Mouse (Mus musculus): Measurements from ENCODE around the gene Fam92b. TPM values are rescaled to one million over a fixed set of nuclear protein-coding genes. Genes with fewer than 3 reads are reported as not detected.
A peak's percentile ranks its signal among the peaks of the same experiment; 100 is the strongest.

Fam92b gene
- total and polyA plus RNA-seq, 3 experiments, result 1.0 TPM; not detected in 2

GRCm38 (mm10) chr8:120211345-120211744, 34.1 kb upstream of the Fam92b start:
- WGBS, result 26% methylated on average over 4 of the region's 4 CpGs
- intact Hi-C loops (cut with DNase I), result loop anchor here (2.0 kb wide), 1 partner anchor 29 kb away; no protein-coding TSS in a partner anchor
- Histone ChIP-seq H3K4me1 (ENCODE audit: control insufficient read depth, insufficient read depth, low read length) (peaks cover 5% of the 10 kb centered on the region), H3K27ac (no peak overlapping the region), H3K79me2 (replicated peaks; ENCODE audit: control insufficient read depth, insufficient read depth, low read length) (no peaks in the 10 kb centered on the region), H3K4me3 (no peak overlapping the region), H3K9ac (ENCODE audit: low read depth, low read length) (no peak overlapping the region), H3K27me3 (ENCODE audit: control insufficient read depth, insufficient read depth, low read length) (no peaks in the 10 kb centered on the region), H3K36me3 (ENCODE audit: control insufficient read depth, insufficient read depth, low read length) (no peaks in the 10 kb centered on the region)
- TF ChIP-seq CTCF (IDR thresholded peaks at IDR 0.05) (peak; percentile 46), EP300 (IDR thresholded peaks at IDR 0.05; ENCODE audit: insufficient read depth, low read depth, low read length) (no peak), POLR2A (IDR thresholded peaks at IDR 0.05; ENCODE audit: insufficient read depth, low read depth, low read length) (no peak)
- no peak for DNase-seq

DNA sequence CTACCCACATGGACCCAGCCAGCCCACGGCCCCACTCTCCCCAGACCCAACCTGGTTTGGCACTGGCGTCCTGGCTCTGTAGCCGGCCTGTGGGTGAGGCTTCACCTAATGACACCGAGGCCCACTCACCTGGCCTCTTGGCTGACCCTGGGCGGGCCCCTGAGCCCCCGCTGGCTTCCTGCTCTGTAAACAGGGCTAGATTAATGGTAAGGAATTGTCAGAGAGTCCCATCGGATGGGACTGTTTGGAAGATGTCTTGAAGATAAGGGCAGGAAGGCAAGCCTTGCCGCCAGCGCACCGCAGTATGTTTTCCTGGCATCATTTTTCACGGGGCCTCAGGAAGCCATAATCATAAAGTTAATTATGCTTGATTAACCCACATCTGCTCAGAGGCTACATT, 30.8 kb upstream of the Fam92b start:
- Histone ChIP-seq H3K27ac (no peak overlapping the region), H3K27me3 (ENCODE audit: control insufficient read depth, insufficient read depth, low read length) (no peaks in the 10 kb centered on the region), H3K4me1 (ENCODE audit: control insufficient read depth, insufficient read depth, low read length) (peaks cover 6% of the 10 kb centered on the region), H3K9ac (ENCODE audit: low read depth, low read length) (no peak overlapping the region), H3K79me2 (replicated peaks; ENCODE audit: control insufficient read depth, insufficient read depth, low read length) (no peaks in the 10 kb centered on the region), H3K4me3 (no peak overlapping the region), H3K36me3 (ENCODE audit: control insufficient read depth, insufficient read depth, low read length) (no peaks in the 10 kb centered on the region)
- DNase-seq, result no peak
- TF ChIP-seq CTCF (IDR thresholded peaks at IDR 0.05), result no peak
- no peak for TF ChIP-seq POLR2A (IDR thresholded peaks at IDR 0.05; ENCODE audit: insufficient read depth, low read depth, low read length)
- TF ChIP-seq EP300 (IDR thresholded peaks at IDR 0.05; ENCODE audit: insufficient read depth, low read depth, low read length), result no peak
- WGBS, result 70% methylated on average over 11 of the region's 11 CpGs
- intact Hi-C loops (cut with DNase I), result no loop called here

GRCm38 (mm10) chr8:120207364-120207763, 30.1 kb upstream of the Fam92b start:
- no peak overlapping the region for H3K4me3 ChIP-seq
- no peaks in the 10 kb centered on the region for H3K79me2 ChIP-seq (replicated peaks; ENCODE audit: control insufficient read depth, insufficient read depth, low read length)
- H3K27me3 ChIP-seq (ENCODE audit: control insufficient read depth, insufficient read depth, low read length), result no peaks in the 10 kb centered on the region
- no peak overlapping the region for H3K9ac ChIP-seq (ENCODE audit: low read depth, low read length)
- intact Hi-C loops (cut with DNase I), result no loop called here
- H3K36me3 ChIP-seq (ENCODE audit: control insufficient read depth, insufficient read depth, low read length), result no peaks in the 10 kb centered on the region
- peaks cover 6% of the 10 kb centered on the region for H3K4me1 ChIP-seq (ENCODE audit: control insufficient read depth, insufficient read depth, low read length)
- WGBS, result 91% methylated on average over 8 of the region's 8 CpGs
- DNase-seq, result no peak
- TF ChIP-seq CTCF (IDR thresholded peaks at IDR 0.05), result peak; percentile 62
- no peak for TF ChIP-seq EP300 (IDR thresholded peaks at IDR 0.05; ENCODE audit: insufficient read depth, low read depth, low read length)
- no peak overlapping the region for H3K27ac ChIP-seq

GRCm38 (mm10) chr8:120205916-120206315, 28.6 kb upstream of the Fam92b start:
- no peaks in the 10 kb centered on the region for H3K79me2 ChIP-seq (replicated peaks; ENCODE audit: control insufficient read depth, insufficient read depth, low read length)
- no peak overlapping the region for H3K9ac ChIP-seq (ENCODE audit: low read depth, low read length)
- TF ChIP-seq POLR2A (IDR thresholded peaks at IDR 0.05; ENCODE audit: insufficient read depth, low read depth, low read length) (no peak), EP300 (IDR thresholded peaks at IDR 0.05; ENCODE audit: insufficient read depth, low read depth, low read length) (no peak), CTCF (IDR thresholded peaks at IDR 0.05) (no peak)
- intact Hi-C loops (cut with DNase I), result no loop called here
- H3K4me3 ChIP-seq, result no peak overlapping the region
- WGBS, result 86% methylated on average over 9 of the region's 9 CpGs
- peaks cover 6% of the 10 kb centered on the region for H3K4me1 ChIP-seq (ENCODE audit: control insufficient read depth, insufficient read depth, low read length)
- H3K27ac ChIP-seq, result no peak overlapping the region
- DNase-seq, result no peak
- H3K27me3 ChIP-seq (ENCODE audit: control insufficient read depth, insufficient read depth, low read length), result no peaks in the 10 kb centered on the region
- H3K36me3 ChIP-seq (ENCODE audit: control insufficient read depth, insufficient read depth, low read length), result no peaks in the 10 kb centered on the region

- Histone ChIP-seq H3K79me2 (replicated peaks; ENCODE audit: control insufficient read depth, insufficient read depth, low read length) (no peaks in the 10 kb centered on the region), H3K4me1 (ENCODE audit: control insufficient read depth, insufficient read depth, low read length) (peaks cover 6% of the 10 kb centered on the region), H3K36me3 (ENCODE audit: control insufficient read depth, insufficient read depth, low read length) (no peaks in the 10 kb centered on the region), H3K27me3 (ENCODE audit: control insufficient read depth, insufficient read depth, low read length) (no peaks in the 10 kb centered on the region), H3K9ac (ENCODE audit: low read depth, low read length) (no peak overlapping the region), H3K27ac (peak overlapping the region; percentile 14; the same call in 1 of the 2 replicates), H3K4me3 (no peak overlapping the region)
- TF ChIP-seq POLR2A (IDR thresholded peaks at IDR 0.05; ENCODE audit: insufficient read depth, low read depth, low read length), result no peak
- peak; percentile 91 for TF ChIP-seq EP300 (IDR thresholded peaks at IDR 0.05; ENCODE audit: insufficient read depth, low read depth, low read length)
- no peak for TF ChIP-seq CTCF (IDR thresholded peaks at IDR 0.05)
- intact Hi-C loops (cut with DNase I), result no loop called here
- DNase-seq, result peak; percentile 63 to 78
- WGBS, result 44% methylated on average over 7 of the region's 7 CpGs
Observed at GRCm38 (mm10) chr8:120204736-120205360, 27.6 kb upstream of the Fam92b start.

GRCm38 (mm10) chr8:120202546-120202945, 25.3 kb upstream of the Fam92b start:
- intact Hi-C loops (cut with DNase I), result no loop called here
- Histone ChIP-seq H3K4me3 (no peak overlapping the region), H3K27me3 (ENCODE audit: control insufficient read depth, insufficient read depth, low read length) (no peaks in the 10 kb centered on the region), H3K9ac (ENCODE audit: low read depth, low read length) (no peak overlapping the region), H3K4me1 (ENCODE audit: control insufficient read depth, insufficient read depth, low read length) (peaks cover 6% of the 10 kb centered on the region), H3K79me2 (replicated peaks; ENCODE audit: control insufficient read depth, insufficient read depth, low read length) (no peaks in the 10 kb centered on the region), H3K27ac (no peak overlapping the region), H3K36me3 (ENCODE audit: control insufficient read depth, insufficient read depth, low read length) (no peaks in the 10 kb centered on the region)
- 0 out of 2 replicates have a peak, but pooled peaks have one; percentile 17 for TF ChIP-seq EP300 (IDR thresholded peaks at IDR 0.05; ENCODE audit: insufficient read depth, low read depth, low read length)
- TF ChIP-seq CTCF (IDR thresholded peaks at IDR 0.05), result no peak
- DNase-seq, result no peak
- WGBS, result 44% methylated on average over 3 of the region's 3 CpGs

Measured in heart, adult 2 months (tissue).